ENCODE assay signal across 17 mouse cellular contexts in the genomic region with DNA sequence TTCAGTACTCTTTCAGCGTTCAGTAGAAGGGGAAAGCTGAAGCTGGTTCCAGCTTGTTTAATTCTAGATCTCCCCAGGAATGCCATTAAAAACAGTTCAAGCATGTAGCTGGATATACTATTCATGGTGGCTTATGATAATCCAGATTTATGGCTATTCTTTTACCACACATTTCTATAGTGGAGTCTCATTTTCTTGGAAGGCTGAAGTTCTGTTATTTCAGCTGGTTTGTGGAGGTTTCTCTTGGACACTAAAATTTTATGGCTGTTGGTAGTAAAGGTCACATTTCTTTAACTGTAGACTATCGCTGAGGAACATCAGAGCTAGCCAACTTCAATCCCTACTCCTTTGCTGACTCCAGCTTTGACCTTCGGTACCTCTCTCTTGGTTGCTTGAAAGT. TPM values are rescaled to one million over a fixed set of nuclear protein-coding genes. Genes with fewer than 3 reads are reported as not detected.
A peak's percentile ranks its signal among the peaks of the same experiment; 100 is the strongest.
DNase-seq lines count a peak whose midpoint lies in the region; ATAC-seq lines count a peak whose summit lies in the region.
"Had no signal": no experiment of that assay in that cellular context is flagged by ENCODE, and none has a peak within 500 bp of the region (broad histone marks: within the 10 kb centered on the region; RNA-seq: fewer than 3 reads in every experiment).

No protein-coding gene starts in this region.

- no peak overlapping the region for H3K27ac ChIP-seq in limb, embryonic 11.5 days (replicated peaks; ENCODE audit: low read depth, low read length)
- no peak overlapping the region for H3K27ac ChIP-seq in limb, embryonic 10.5 days
- peak overlapping the region; percentile 8; the same call in 1 of the 2 replicates for H3K27ac ChIP-seq in stomach, embryonic 16.5 days (ENCODE audit: low read length)
- H3K27ac ChIP-seq: midbrain, embryonic 12.5 days had no signal

- DNase-seq in embryo, embryonic 10.5 days (ENCODE audit: low spot score) = peak; percentile 10
- no peak for DNase-seq in embryo, embryonic 9.5 days (ENCODE audit: extremely low spot score)
- no peak for DNase-seq in limb, embryonic 11.5 days (ENCODE audit: low spot score)
- DNase-seq in limb, embryonic 10.5 days (ENCODE audit: low spot score) = no peak
- DNase-seq in large intestine, adult 2 months (ENCODE audit: low read depth, low spot score) = peak; percentile 8
- no peak for DNase-seq in frontal cortex, postnatal 25 days (ENCODE audit: low spot score in 2 of 2)
- no peak for DNase-seq in adrenal gland, adult (ENCODE audit: inconsistent age in 2 of 2, low spot score in 1 of 2)
- DNase-seq: adrenal gland, adult 8-10 months; cerebellum, postnatal 10 days; forebrain, postnatal 0 days; gastrocnemius, postnatal 14 days; lung, adult 18-20 months; lung, postnatal 36 days; thymus, postnatal 36 days had no signal

- 57% methylated on average over 3 of the region's 3 CpGs for WGBS in limb, embryonic 11.5 days
- WGBS in limb, embryonic 10.5 days = 74% methylated on average over 3 of the region's 3 CpGs
- WGBS in large intestine, adult 2 months = 11% methylated on average over 3 of the region's 3 CpGs
- 56% methylated on average over 3 of the region's 3 CpGs for WGBS in stomach, embryonic 16.5 days

- peaks cover 8% of the 10 kb centered on the region; the same call in 1 of the 2 replicates for H3K4me1 ChIP-seq in limb, embryonic 11.5 days (ENCODE audit: control insufficient read depth, insufficient read depth, low read length)
- H3K4me1 ChIP-seq in limb, embryonic 10.5 days = peaks cover 16% of the 10 kb centered on the region
- H3K4me1 ChIP-seq in stomach, embryonic 16.5 days (ENCODE audit: control insufficient read depth, insufficient read depth, low read length) = 0 out of 2 replicates have a peak, but pooled peaks cover 2% of the 10 kb centered on the region

- no peaks in the 10 kb centered on the region for H3K9me3 ChIP-seq in limb, embryonic 11.5 days (ENCODE audit: control insufficient read depth, low read length)
- no peaks in the 10 kb centered on the region for H3K9me3 ChIP-seq in limb, embryonic 10.5 days (replicated peaks)
- H3K9me3 ChIP-seq in stomach, embryonic 16.5 days (replicated peaks; ENCODE audit: control insufficient read depth, low read length) = no peaks in the 10 kb centered on the region
- H3K9me3 ChIP-seq: midbrain, embryonic 12.5 days had no signal

- 0 out of 2 replicates have a peak, but pooled peaks have one; percentile 31 for ATAC-seq in limb, embryonic 11.5 days (ENCODE audit: insufficient number of reproducible peaks, low FRiP score, low TSS enrichment, low read depth)
- ATAC-seq in stomach, embryonic 16.5 days (ENCODE audit: insufficient read depth, low FRiP score) = peak; percentile 17; the same call in 1 of the 2 replicates
- ATAC-seq: forebrain, postnatal 0 days had no signal

- H3K27me3 ChIP-seq in limb, embryonic 11.5 days (ENCODE audit: control insufficient read depth, insufficient read depth, low read length) = no peaks in the 10 kb centered on the region
- H3K27me3 ChIP-seq in limb, embryonic 10.5 days (ENCODE audit: low read depth, poor library complexity, severe bottlenecking) = no peaks in the 10 kb centered on the region
- H3K27me3 ChIP-seq in stomach, embryonic 16.5 days (ENCODE audit: control insufficient read depth, insufficient read depth, low read length) = no peaks in the 10 kb centered on the region
- H3K27me3 ChIP-seq: CH12.LX; midbrain, embryonic 12.5 days had no signal

- H3K9ac ChIP-seq in limb, embryonic 11.5 days (ENCODE audit: low read length) = no peak overlapping the region
- H3K9ac ChIP-seq in stomach, embryonic 16.5 days (ENCODE audit: low read length) = no peak overlapping the region
- H3K9ac ChIP-seq: forebrain, postnatal 0 days; midbrain, embryonic 12.5 days had no signal

- no peaks in the 10 kb centered on the region for H3K36me3 ChIP-seq in limb, embryonic 11.5 days (ENCODE audit: control insufficient read depth, insufficient read depth, low read length)
- H3K36me3 ChIP-seq in limb, embryonic 10.5 days = 0 out of 2 replicates have a peak, but pooled peaks cover 2% of the 10 kb centered on the region
- no peaks in the 10 kb centered on the region for H3K36me3 ChIP-seq in stomach, embryonic 16.5 days (ENCODE audit: control insufficient read depth, insufficient read depth, low read length)
- H3K36me3 ChIP-seq: midbrain, embryonic 12.5 days had no signal

- H3K4me3 ChIP-seq in limb, embryonic 11.5 days (ENCODE audit: low read depth, low read length) = no peak overlapping the region
- no peak overlapping the region for H3K4me3 ChIP-seq in limb, embryonic 10.5 days
- H3K4me3 ChIP-seq in stomach, embryonic 16.5 days (replicated peaks; ENCODE audit: low read length) = no peak overlapping the region
- H3K4me3 ChIP-seq: midbrain, embryonic 12.5 days had no signal

- no peak overlapping the region for H3K4me2 ChIP-seq in limb, embryonic 11.5 days (ENCODE audit: low read depth, severe bottlenecking)
- H3K4me2 ChIP-seq in stomach, embryonic 16.5 days (ENCODE audit: low read depth, low read length) = no peak overlapping the region
- H3K4me2 ChIP-seq: midbrain, embryonic 12.5 days had no signal

RNA-seq across cellular contexts. Expression of gene Gulp1, which starts 29.1 kb away (rescaled TPM):
- polyA plus RNA-seq in limb, embryonic 11.5 days (2014; fragmentation: Nextera tagmentation; extraction: Ambion mirVana) = 47.0 and 47.1 TPM in 2 replicates
- polyA plus RNA-seq in limb, embryonic 10.5 days (2016; fragmentation: Nextera tagmentation; extraction: Ambion mirVana) = 24.2 and 33.0 TPM in 2 replicates
- polyA plus RNA-seq in large intestine, adult 2 months (2012; rRNA removed) = 0.58 and 1.3 TPM in 2 replicates
- 20.4 and 21.4 TPM in 2 replicates for polyA plus RNA-seq in stomach, embryonic 16.5 days (2015; fragmentation: Nextera tagmentation; extraction: Ambion mirVana)

Comparison
In these comparisons a context has a peak if more than half of its experiments do, and no peak if none do; other contexts are left out.
1. DNase-seq: peak in embryo, embryonic 10.5 days (single experiment) and large intestine, adult 2 months (single experiment); none in embryo, embryonic 9.5 days (single experiment), limb, embryonic 11.5 days (single experiment), limb, embryonic 10.5 days (single experiment), frontal cortex, postnatal 25 days (0 of 2) and adrenal gland, adult (0 of 2).